Mouse (Mus musculus) ES-E14 (cell line): ENCODE data around the gene Stk25. TPM values are rescaled to one million over a fixed set of nuclear protein-coding genes. Genes with fewer than 3 reads are reported as not detected.
A peak's percentile ranks its signal among the peaks of the same experiment; 100 is the strongest.
"Not testable (repeated sequence)": the region's sequence is repeated elsewhere in the genome, so short reads cannot be mapped to it uniquely, and the experiment has no call there.

ENCODE experiments used
- DNase-seq: peaks from one replicate; pipeline ENCODE4 v3.0.0-alpha.2; 2013; ENCODE audit warnings: low read depth, low spot score
- H3K27ac ChIP-seq: 2 replicates; pipeline ENCODE4 v1.5.1; 2012; ENCODE audit warnings: low read depth, mild to moderate bottlenecking, low read length, moderate library complexity, mixed read lengths; ENCODE audit not compliant: poor library complexity, insufficient read depth, severe bottlenecking
- H3K36me3 ChIP-seq: 2 replicates; pipeline ENCODE4 v1.6.1; 2012; ENCODE audit warnings: mild to moderate bottlenecking, low read length, moderate library complexity, mixed read lengths; ENCODE audit not compliant: control insufficient read depth, poor library complexity, insufficient read depth, severe bottlenecking
- H3K4me1 ChIP-seq, 2 experiments: fragments of 150-350 bp in 1 of 2; sonication (generic) in 1 of 2; 2 replicates each; pipeline ENCODE4 v1.6.1; 2012; ENCODE audit warnings: low read length in 2 of 2, mild to moderate bottlenecking in 1 of 2, mixed read lengths in 1 of 2; ENCODE audit not compliant: control insufficient read depth in 2 of 2, insufficient read depth in 2 of 2, poor library complexity in 1 of 2
- H3K4me3 ChIP-seq, 2 experiments: fragments of 150-350 bp in 1 of 2; sonication (generic) in 1 of 2; 2 replicates each; pipeline ENCODE4 v1.5.1; 2012; ENCODE audit warnings: low read length in 2 of 2, low read depth in 1 of 2, mild to moderate bottlenecking in 1 of 2, mixed read lengths in 1 of 2; ENCODE audit not compliant: insufficient read depth in 1 of 2, poor library complexity in 1 of 2, severe bottlenecking in 1 of 2
- H3K9ac ChIP-seq: 2 replicates; pipeline ENCODE4 v1.6.1; 2012; ENCODE audit warnings: low read depth, mild to moderate bottlenecking, low read length, mixed read lengths; ENCODE audit not compliant: poor library complexity, insufficient read depth, severe bottlenecking
- H3K9me3 ChIP-seq: fragments of 150-350 bp; sonication (generic); 2 replicates; pipeline ENCODE4 v1.6.1; 2012; ENCODE audit warnings: low read depth, mild to moderate bottlenecking, low read length; ENCODE audit not compliant: control insufficient read depth, insufficient read depth
- CHD2 ChIP-seq: IDR thresholded peaks from 2 replicates; pipeline ENCODE4 v1.6.1; 2014; ENCODE audit warnings: mild to moderate bottlenecking, low read depth, low read length, inconsistent platforms
- HCFC1 ChIP-seq: IDR thresholded peaks from 2 replicates; pipeline ENCODE4 v1.6.1; 2012; ENCODE audit warnings: low read length, inconsistent platforms, borderline replicate concordance; ENCODE audit not compliant: insufficient read depth
- MAFK ChIP-seq: IDR thresholded peaks from 2 replicates; pipeline ENCODE4 v1.6.1; 2014; ENCODE audit warnings: mild to moderate bottlenecking, low read depth, low read length, inconsistent platforms; ENCODE audit not compliant: insufficient read depth
- ZC3H11A ChIP-seq: IDR thresholded peaks from 2 replicates; pipeline ENCODE4 v1.6.1; 2012; ENCODE audit warnings: low read depth, mild to moderate bottlenecking, inconsistent platforms, low read length, borderline replicate concordance
- ZNF384 ChIP-seq: IDR thresholded peaks from 2 replicates; pipeline ENCODE4 v1.6.1; 2012; ENCODE audit warnings: low read depth, low read length, inconsistent platforms
- in situ Hi-C, 2 experiments: fragments of 600-800 bp; cut with MboI; formaldehyde crosslinking; loops; one replicate each; pipeline ENCODE4 v1.15.1; 2025; ENCODE audit warnings: low sequenced_read_pairs in 2 of 2, inconsistent platforms in 1 of 2; ENCODE audit not compliant: unreplicated experiment in 2 of 2
- total RNA-seq: library from RNA; depleted of rRNA; stranded (reverse); fragments of 300-350 nt; gene quantifications from 2 replicates; pipeline ENCODE4 v1.2.3, GENCODE M21; 2012; rRNA removed

Stk25 gene
- 62.0 and 79.3 TPM in 2 replicates for total RNA-seq

DNA sequence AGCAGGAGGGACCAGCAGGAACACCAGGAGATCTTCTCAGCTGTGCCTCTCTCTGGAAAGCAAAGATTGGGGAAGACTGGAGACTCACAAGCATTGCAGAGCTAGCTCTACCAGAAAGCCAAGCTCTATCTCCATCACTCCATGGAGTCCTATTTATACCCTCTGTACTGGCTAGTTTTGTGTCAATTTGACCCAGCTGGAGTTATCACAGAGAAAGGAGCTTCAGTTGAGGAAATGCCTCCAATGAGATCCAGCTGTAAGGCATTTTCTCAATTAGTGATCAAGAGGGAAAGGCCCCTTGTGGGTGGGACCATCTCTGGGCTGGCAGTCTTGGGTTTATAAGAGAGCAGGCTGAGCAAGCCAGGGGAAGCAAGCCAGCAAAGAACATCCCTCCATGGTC lies at the start of gene Stk25:
Stk25 (minus strand) TSS at position 101 of the 400 bp plus-strand sequence.
- in situ Hi-C loops, DNase-seq, H3K9me3 ChIP-seq, H3K4me1 ChIP-seq, H3K4me3 ChIP-seq, H3K9ac ChIP-seq, H3K36me3 ChIP-seq, H3K27ac ChIP-seq: not testable (repeated sequence)

DNA sequence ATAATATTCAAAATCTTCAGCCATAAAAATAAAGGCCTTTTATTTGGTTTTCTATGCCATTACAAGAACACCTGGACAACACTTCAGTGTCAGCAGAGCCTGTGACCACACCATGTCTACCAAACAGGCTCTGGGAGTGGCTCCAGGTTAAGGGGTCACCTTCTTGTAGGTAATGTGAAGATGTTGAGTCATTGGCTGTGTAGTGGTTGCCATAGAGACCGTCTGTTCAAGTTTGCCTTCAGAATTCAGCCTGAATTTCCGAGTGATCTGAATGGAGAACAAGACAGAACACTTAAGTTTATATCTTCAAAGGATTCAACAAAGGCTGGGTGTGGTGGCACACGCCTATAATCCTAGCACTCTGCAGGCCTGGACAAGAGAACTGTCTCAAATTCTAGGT lies 46.9 kb upstream of the Stk25 start:
- 0 out of 4 replicates have a peak, but pooled peaks cover 0 to 2% of the 10 kb centered on the region in 2 experiments for H3K4me1 ChIP-seq
- DNase-seq = peak; percentile 34
- peaks cover 9% of the 10 kb centered on the region; the same call in 1 of the 2 replicates for H3K36me3 ChIP-seq
- TF ChIP-seq HCFC1 (no peak), ZNF384 (no peak), MAFK (no peak), CHD2 (no peak), ZC3H11A (no peak)
- H3K4me3 ChIP-seq = no peak overlapping the region
- no peak overlapping the region for H3K27ac ChIP-seq
- H3K9me3 ChIP-seq = no peaks in the 10 kb centered on the region
- in situ Hi-C loops = no loop called here
- H3K9ac ChIP-seq = no peak overlapping the region

DNA sequence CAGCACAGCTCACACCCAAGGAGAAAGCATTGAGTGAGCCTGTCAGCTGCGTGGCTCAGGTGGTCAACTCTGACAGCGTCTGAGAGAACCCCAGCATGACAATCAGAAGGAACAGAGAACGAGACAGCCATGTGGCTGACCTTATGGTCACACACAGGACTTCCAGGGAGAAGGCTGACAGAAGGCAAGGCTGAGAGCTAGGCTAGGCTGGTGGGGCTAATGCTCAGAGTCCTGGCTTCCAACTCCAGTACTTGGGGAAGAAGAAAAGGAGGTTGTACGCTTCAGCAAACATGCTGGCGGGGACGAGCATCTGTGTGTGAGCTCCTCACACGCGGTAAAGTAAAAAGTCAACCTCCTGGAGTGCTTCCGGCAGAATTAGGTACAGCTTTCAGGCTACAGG lies 45.9 kb upstream of the Stk25 start:
- DNase-seq = no peak
- Histone ChIP-seq H3K36me3 (peaks cover 9% of the 10 kb centered on the region; the same call in 1 of the 2 replicates), H3K27ac (no peak overlapping the region), H3K9ac (no peak overlapping the region), H3K4me3 (no peak overlapping the region), H3K4me1 (0 out of 4 replicates have a peak, but pooled peaks cover 0 to 2% of the 10 kb centered on the region in 2 experiments), H3K9me3 (no peaks in the 10 kb centered on the region)
- in situ Hi-C loops = no loop called here
- TF ChIP-seq ZNF384 (no peak), MAFK (no peak), HCFC1 (no peak), CHD2 (no peak), ZC3H11A (no peak)

DNA sequence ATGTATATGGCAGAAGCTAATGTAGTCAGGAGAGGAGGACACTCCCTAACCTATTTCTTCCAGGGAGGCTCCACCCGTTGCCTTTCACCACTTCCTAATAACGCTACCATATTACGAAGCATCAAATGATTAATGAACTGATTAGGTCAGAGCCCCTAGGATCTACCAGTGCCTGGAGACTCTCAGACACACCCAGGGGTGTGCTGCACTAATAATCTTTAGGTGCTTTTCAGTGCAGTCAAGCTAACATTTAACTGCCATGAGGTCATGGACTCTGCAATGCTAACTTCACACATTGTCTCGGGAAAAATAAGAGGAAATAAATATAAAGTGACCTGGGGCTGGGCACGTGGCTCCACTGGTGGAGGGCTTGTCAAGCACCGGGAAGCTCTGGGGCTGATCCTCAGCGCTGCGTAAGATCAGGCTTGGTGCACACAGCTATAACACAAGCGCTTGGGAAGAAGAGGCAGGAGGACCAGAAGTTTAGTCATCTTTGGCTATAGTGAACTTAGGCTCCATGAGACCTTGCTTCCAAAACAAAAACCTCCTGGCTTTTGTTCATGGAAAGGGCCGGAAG lies 45.1 kb upstream of the Stk25 start:
- no peak overlapping the region for H3K4me3 ChIP-seq
- no peak overlapping the region for H3K9ac ChIP-seq
- no peak overlapping the region for H3K27ac ChIP-seq
- DNase-seq = no peak
- no peak for TF ChIP-seq CHD2
- no peak for TF ChIP-seq MAFK
- no peak for TF ChIP-seq ZNF384
- no peak for TF ChIP-seq HCFC1
- no peak for TF ChIP-seq ZC3H11A
- 0 out of 4 replicates have a peak, but pooled peaks cover 0 to 2% of the 10 kb centered on the region in 2 experiments for H3K4me1 ChIP-seq
- H3K36me3 ChIP-seq = peaks cover 9% of the 10 kb centered on the region; the same call in 1 of the 2 replicates
- H3K9me3 ChIP-seq = no peaks in the 10 kb centered on the region
- in situ Hi-C loops = no loop called here

DNA sequence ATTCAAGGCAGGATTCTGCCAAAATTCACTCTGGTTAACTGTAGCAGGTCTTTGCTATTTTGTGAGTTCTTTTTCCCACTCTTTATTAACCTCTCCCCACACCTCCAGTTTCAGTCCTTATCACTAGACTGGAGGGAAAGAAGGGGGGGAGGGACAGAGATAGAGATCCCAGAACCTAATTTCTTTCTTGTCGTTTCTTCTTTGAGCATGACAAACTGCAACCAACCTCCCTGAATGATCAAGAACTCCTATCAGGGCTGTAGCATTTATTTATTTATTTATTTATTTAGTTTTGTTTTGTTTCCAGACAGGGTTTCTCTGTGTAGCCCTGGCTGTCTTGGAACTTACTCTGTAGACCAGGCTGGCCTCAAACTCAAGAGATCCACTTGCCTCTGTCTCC lies 43.6 kb upstream of the Stk25 start:
- in situ Hi-C loops = no loop called here
- H3K27ac ChIP-seq = no peak overlapping the region

More for the DNA sequence above, 43.6 kb upstream of the Stk25 start:
- H3K9ac ChIP-seq = no peak overlapping the region
- no peaks in the 10 kb centered on the region for H3K9me3 ChIP-seq
- no peak for DNase-seq
- peaks cover 9% of the 10 kb centered on the region; the same call in 1 of the 2 replicates for H3K36me3 ChIP-seq
- H3K4me3 ChIP-seq = no peak overlapping the region
- TF ChIP-seq HCFC1 (no peak), ZNF384 (no peak), CHD2 (no peak), ZC3H11A (no peak), MAFK (no peak)
- 0 out of 4 replicates have a peak, but pooled peaks cover 0 to 2% of the 10 kb centered on the region in 2 experiments for H3K4me1 ChIP-seq
